Mouse (Mus musculus) forebrain, embryonic 11.5 days (tissue): ENCODE measurements around the gene Hspa1a. TPM values are rescaled to one million over a fixed set of nuclear protein-coding genes. Genes with fewer than 3 reads are reported as not detected.
"Not testable (repeated sequence)": the region's sequence is repeated elsewhere in the genome, so short reads cannot be mapped to it uniquely, and the experiment has no call there.

ENCODE experiments used
- ATAC-seq: fragments of 200-750 bp; cut with Nextera tagmentation; replicated peaks from 2 replicates; pipeline ENCODE4 v1.8.0; 2017; ENCODE audit warnings: moderate TSS enrichment; ENCODE audit not compliant: low FRiP score
- DNase-seq: peaks from one replicate; pipeline ENCODE4 v3.0.0-alpha.2; 2017; ENCODE audit warnings: low spot score
- H3K27ac ChIP-seq: fragments of 300-500 bp; sonication (generic); 2 replicates; pipeline ENCODE4 v1.5.1; 2014; ENCODE audit warnings: low read depth, low read length
- H3K27me3 ChIP-seq: fragments of 300-500 bp; sonication (generic); 2 replicates; pipeline ENCODE4 v1.6.1; 2014; ENCODE audit warnings: mild to moderate bottlenecking, low read length, mixed read lengths; ENCODE audit not compliant: control insufficient read depth, insufficient read depth
- H3K36me3 ChIP-seq: fragments of 300-500 bp; sonication (generic); 2 replicates; pipeline ENCODE4 v1.6.1; 2014; ENCODE audit warnings: mild to moderate bottlenecking, low read length, moderate library complexity, mixed read lengths; ENCODE audit not compliant: control insufficient read depth, insufficient read depth
- H3K4me1 ChIP-seq: fragments of 300-500 bp; sonication (generic); replicated peaks from 2 replicates; pipeline ENCODE4 v1.6.1; 2014; ENCODE audit warnings: low read length, mixed read lengths; ENCODE audit not compliant: control insufficient read depth, insufficient read depth
- H3K4me2 ChIP-seq: fragments of 300-500 bp; sonication (generic); 2 replicates; pipeline ENCODE4 v1.6.1; 2014; ENCODE audit warnings: low read depth, mild to moderate bottlenecking, low read length, moderate library complexity, mixed read lengths; ENCODE audit not compliant: severe bottlenecking
- H3K4me3 ChIP-seq: fragments of 300-500 bp; sonication (generic); 2 replicates; pipeline ENCODE4 v1.5.1; 2014; ENCODE audit warnings: low read depth, low read length
- H3K9ac ChIP-seq: fragments of 300-500 bp; sonication (generic); 2 replicates; pipeline ENCODE4 v1.6.1; 2014; ENCODE audit warnings: low read length
- H3K9me3 ChIP-seq: fragments of 300-500 bp; sonication (generic); 2 replicates; pipeline ENCODE4 v1.6.1; 2016; ENCODE audit warnings: low read length, mixed read lengths; ENCODE audit not compliant: control insufficient read depth
- WGBS: fragments of 180-500 bp; shearing (Covaris S2); extraction: QIAGEN DNeasy Blood & Tissue Kit; methylation state at CpG from one replicate; pipeline ENCODE4 v1.1.7; 2014; 5-methylcytosine and 5-hydroxymethylcytosine counted together
- polyA plus RNA-seq: library from polyadenylated mRNA; unstranded; fragments of >200 nt; fragmentation: Nextera tagmentation; extraction: Ambion mirVana; gene quantifications from 2 replicates; pipeline ENCODE4 v1.2.1, GENCODE M21; 2014

Gene Hspa1a
- polyA plus RNA-seq, 1 experiment from 2014 or later, result 1.6 TPM

GRCm38 (mm10) chr17:35003022-35003838, 31.3 kb upstream of the Hspa1a start:
- Histone ChIP-seq H3K4me3 (peak overlapping the region; percentile 62), H3K36me3 (peaks cover 18% of the 10 kb centered on the region), H3K4me2 (peak overlapping the region; percentile 99; the same call in 1 of the 2 replicates), H3K9me3 (no peaks in the 10 kb centered on the region), H3K4me1 (peaks cover 17% of the 10 kb centered on the region; the same call in 1 of the 2 replicates), H3K9ac (peak overlapping the region; percentile 84), H3K27ac (no peak overlapping the region), H3K27me3 (no peaks in the 10 kb centered on the region)
- ATAC-seq (no peak), DNase-seq (no peak)
- WGBS, result 80% methylated on average over 9 of the region's 9 CpGs

DNA sequence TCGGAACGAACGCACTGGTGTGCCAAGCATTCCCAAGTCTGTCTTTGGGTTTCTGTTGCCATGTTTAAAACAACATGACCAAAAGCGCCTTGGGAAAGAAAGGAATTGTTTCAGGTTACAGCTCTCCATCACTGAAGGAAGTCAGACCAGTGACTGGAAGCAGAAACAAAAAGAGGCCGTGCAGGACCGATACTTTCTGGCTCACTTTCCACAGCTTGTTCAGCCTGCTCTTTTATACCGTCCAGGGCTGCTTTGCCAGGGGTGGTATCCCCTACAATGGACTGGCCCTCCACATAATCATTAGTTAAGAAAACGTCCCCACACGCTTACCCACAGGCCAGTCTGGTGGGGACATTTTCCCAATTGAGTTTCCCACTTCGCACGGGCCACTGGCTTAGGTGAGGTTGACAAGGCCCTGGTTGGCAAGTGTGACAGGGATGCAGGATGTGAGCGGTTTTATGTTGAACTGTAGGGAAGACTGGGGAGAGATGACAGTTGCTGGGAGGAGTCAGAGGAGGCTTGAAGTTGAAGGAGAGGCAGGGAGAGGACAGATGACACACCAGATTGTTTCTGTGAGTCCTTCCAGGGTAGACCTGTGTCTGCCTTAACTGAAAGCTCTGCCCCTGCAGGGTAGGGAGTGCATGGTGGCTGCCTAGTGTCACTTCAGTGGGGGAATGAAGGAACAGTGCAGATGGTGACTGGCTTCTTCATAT, 30.4 kb upstream of the Hspa1a start:
- Histone ChIP-seq H3K4me2 (peak overlapping the region; percentile 99), H3K9me3 (no peaks in the 10 kb centered on the region), H3K4me1 (peaks cover 19% of the 10 kb centered on the region; the same call in 1 of the 2 replicates), H3K36me3 (peaks cover 21% of the 10 kb centered on the region), H3K4me3 (peak overlapping the region; percentile 62), H3K9ac (peak overlapping the region; percentile 84), H3K27ac (no peak overlapping the region), H3K27me3 (no peaks in the 10 kb centered on the region)
- DNase-seq (no peak), ATAC-seq (no peak)
- WGBS, result 14% methylated on average over 12 of the region's 12 CpGs

- ATAC-seq (no peak; the same call in 1 of the 2 replicates), DNase-seq (no peak)
- H3K4me3 ChIP-seq, result peak overlapping the region; percentile 62
- H3K9me3 ChIP-seq, result no peaks in the 10 kb centered on the region
- no peaks in the 10 kb centered on the region for H3K27me3 ChIP-seq
- H3K27ac ChIP-seq, result peak overlapping the region; percentile 96
- peaks cover 20% of the 10 kb centered on the region; the same call in 1 of the 2 replicates for H3K4me1 ChIP-seq
- WGBS, result 1% methylated on average over 35 of the region's 35 CpGs
- peaks cover 19% of the 10 kb centered on the region for H3K36me3 ChIP-seq
- H3K4me2 ChIP-seq, result peak overlapping the region; percentile 99
- peak overlapping the region; percentile 84 for H3K9ac ChIP-seq
These were observed 29.6 kb upstream of the Hspa1a start for GRCm38 (mm10) chr17:35001452-35002152.

DNA sequence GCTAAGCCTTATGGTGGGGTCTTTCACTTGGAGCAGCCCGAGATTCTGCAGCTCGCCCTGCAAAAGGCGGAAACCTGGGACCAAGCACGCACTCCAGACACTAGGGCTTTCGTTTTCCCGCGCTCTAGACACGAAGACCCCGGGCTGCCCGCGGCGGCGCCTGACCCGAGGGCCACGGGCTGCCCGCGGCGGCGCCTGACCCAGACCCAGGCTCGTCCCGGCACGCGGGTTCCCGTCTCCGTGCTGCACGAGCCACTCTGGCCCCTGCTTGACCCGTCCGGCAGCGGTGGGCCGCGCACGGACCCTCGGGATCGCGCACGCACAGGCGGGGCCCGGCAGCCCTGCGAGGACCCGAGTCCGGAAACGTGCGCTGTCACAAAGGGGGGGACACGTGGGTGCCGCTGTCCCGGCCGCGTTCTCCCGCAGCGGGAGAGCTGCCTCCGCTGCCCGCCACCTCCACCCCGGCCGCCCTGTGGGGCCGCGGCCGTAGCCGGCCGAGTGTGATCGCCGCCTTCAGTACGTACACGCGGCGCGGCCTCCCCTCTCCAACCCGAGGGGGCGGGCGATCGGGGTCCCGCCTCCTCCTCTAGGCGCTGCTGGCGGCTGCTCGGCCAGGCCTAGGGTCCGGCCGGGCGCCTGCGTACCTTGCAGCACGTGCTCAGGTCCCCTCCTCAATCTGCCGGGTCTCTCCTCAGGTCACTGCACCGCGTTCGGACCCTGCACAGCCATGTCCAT, 28.9 kb upstream of the Hspa1a start, which contains the start of gene Vars:
TSS of gene Vars (plus strand) at position 271 of the 735 bp plus-strand sequence.
- Histone ChIP-seq H3K27me3 (no peaks in the 10 kb centered on the region), H3K9ac (peak within 1 kb of the TSS; percentile 84), H3K4me3 (peak within 1 kb of the TSS; percentile 62), H3K36me3 (peaks cover 17% of the 10 kb centered on the region), H3K9me3 (no peaks in the 10 kb centered on the region), H3K27ac (peak within 1 kb of the TSS; percentile 96), H3K4me2 (peak within 1 kb of the TSS; percentile 99), H3K4me1 (peaks cover 20% of the 10 kb centered on the region; the same call in 1 of the 2 replicates)
- WGBS, result under 1% methylated on average over 74 of the region's 83 CpGs
- peak; percentile 91 for ATAC-seq
- peak; percentile 97 for DNase-seq

GRCm38 (mm10) chr17:34999871-35000716, 28.1 kb upstream of the Hspa1a start:
- DNase-seq, H3K27me3 ChIP-seq, H3K9me3 ChIP-seq, ATAC-seq: not testable (repeated sequence)
- Histone ChIP-seq H3K4me2 (peak overlapping the region; percentile 99), H3K9ac (peak overlapping the region; percentile 84), H3K36me3 (peaks cover 11% of the 10 kb centered on the region), H3K4me1 (peaks cover 20% of the 10 kb centered on the region; the same call in 1 of the 2 replicates), H3K4me3 (peak overlapping the region; percentile 62), H3K27ac (peak overlapping the region; percentile 96)
- WGBS, result 31% methylated on average over 29 of the region's 32 CpGs

GRCm38 (mm10) chr17:34998526-34999430, 26.8 kb upstream of the Hspa1a start:
- H3K4me2 ChIP-seq, result peak overlapping the region; percentile 53; the same call in 1 of the 2 replicates
- no peak overlapping the region; the same call in 1 of the 2 replicates for H3K9ac ChIP-seq
- ATAC-seq (no peak), DNase-seq (no peak)
- peak overlapping the region; percentile 28; the same call in 1 of the 2 replicates for H3K4me3 ChIP-seq
- H3K36me3 ChIP-seq, result peaks cover 4% of the 10 kb centered on the region; the same call in 1 of the 2 replicates
- no peak overlapping the region for H3K27ac ChIP-seq
- no peaks in the 10 kb centered on the region for H3K9me3 ChIP-seq
- peaks cover 20% of the 10 kb centered on the region; the same call in 1 of the 2 replicates for H3K4me1 ChIP-seq
- 95% methylated on average over 15 of the region's 15 CpGs for WGBS
- no peaks in the 10 kb centered on the region for H3K27me3 ChIP-seq

- Histone ChIP-seq H3K4me1 (peaks cover 10% of the 10 kb centered on the region; the same call in 1 of the 2 replicates), H3K27ac (no peak overlapping the region), H3K9me3 (no peaks in the 10 kb centered on the region), H3K36me3 (peaks cover 4% of the 10 kb centered on the region; the same call in 1 of the 2 replicates), H3K4me2 (no peak overlapping the region), H3K27me3 (no peaks in the 10 kb centered on the region), H3K4me3 (no peak overlapping the region), H3K9ac (no peak overlapping the region; the same call in 1 of the 2 replicates)
- ATAC-seq, result no peak
- WGBS, result 88% methylated on average over 5 of the region's 5 CpGs
- no peak for DNase-seq
These were observed 25.2 kb upstream of the Hspa1a start for GRCm38 (mm10) chr17:34997142-34997483.
